Mouse (Mus musculus) testis, adult 2 months (tissue): Measurements from ENCODE around the gene Klf7. TPM values are rescaled to one million over a fixed set of nuclear protein-coding genes. Genes with fewer than 3 reads are reported as not detected.

ENCODE experiments used
- H3K27ac ChIP-seq: fragments of 200-500 bp; 2 replicates; pipeline ENCODE4 v1.5.1; 2012; ENCODE audit warnings: low read depth, low read length; ENCODE audit not compliant: control insufficient read depth, insufficient read depth
- H3K27me3 ChIP-seq: fragments of 200-500 bp; 2 replicates; pipeline ENCODE4 v1.6.1; 2012; ENCODE audit warnings: mild to moderate bottlenecking, low read length, moderate library complexity; ENCODE audit not compliant: control insufficient read depth, insufficient read depth
- H3K36me3 ChIP-seq: fragments of 200-500 bp; 2 replicates; pipeline ENCODE4 v1.6.1; 2012; ENCODE audit warnings: mild to moderate bottlenecking, low read length; ENCODE audit not compliant: control insufficient read depth, insufficient read depth
- H3K4me1 ChIP-seq: fragments of 200-500 bp; 2 replicates; pipeline ENCODE4 v1.6.1; 2012; ENCODE audit warnings: low read length; ENCODE audit not compliant: control insufficient read depth, insufficient read depth
- H3K4me3 ChIP-seq: fragments of 200-500 bp; 2 replicates; pipeline ENCODE4 v1.5.1; 2012; ENCODE audit warnings: low read depth, mild to moderate bottlenecking, low read length, moderate library complexity, mixed read lengths; ENCODE audit not compliant: control insufficient read depth
- CTCF ChIP-seq: fragments of 200-500 bp; IDR thresholded peaks from 2 replicates; pipeline ENCODE4 v1.5.1; 2012; ENCODE audit warnings: low read depth, mild to moderate bottlenecking, inconsistent platforms, low read length, moderate library complexity; ENCODE audit not compliant: control insufficient read depth, insufficient read depth, insufficient replicate concordance
- POLR2A ChIP-seq: fragments of 200-500 bp; IDR thresholded peaks from 2 replicates; pipeline ENCODE4 v1.6.1; 2012; ENCODE audit warnings: low read depth, mild to moderate bottlenecking, inconsistent platforms, low read length, moderate library complexity; ENCODE audit not compliant: control insufficient read depth
- polyA plus RNA-seq: library from polyadenylated mRNA; depleted of rRNA; stranded (reverse); fragments of >200 nt; gene quantifications from 2 replicates; pipeline ENCODE4 v1.2.3, GENCODE M21; 2012

Gene Klf7
- polyA plus RNA-seq, 1 experiment = 2.5 TPM

- Histone ChIP-seq H3K4me3 (no peak overlapping the region), H3K4me1 (no peaks in the 10 kb centered on the region), H3K27me3 (no peaks in the 10 kb centered on the region), H3K36me3 (no peaks in the 10 kb centered on the region), H3K27ac (no peak overlapping the region)
- TF ChIP-seq POLR2A (no peak), CTCF (no peak)
Measured at GRCm38 (mm10) chr1:64081217-64081616, 40.9 kb downstream of the Klf7 start.

- no peak overlapping the region for H3K4me3 ChIP-seq
- no peaks in the 10 kb centered on the region for H3K4me1 ChIP-seq
- no peaks in the 10 kb centered on the region for H3K27me3 ChIP-seq
- no peak for TF ChIP-seq POLR2A
- no peak for TF ChIP-seq CTCF
- no peaks in the 10 kb centered on the region for H3K36me3 ChIP-seq
- no peak overlapping the region for H3K27ac ChIP-seq
Measured at GRCm38 (mm10) chr1:64080263-64080662, 41.8 kb downstream of the Klf7 start.

DNA sequence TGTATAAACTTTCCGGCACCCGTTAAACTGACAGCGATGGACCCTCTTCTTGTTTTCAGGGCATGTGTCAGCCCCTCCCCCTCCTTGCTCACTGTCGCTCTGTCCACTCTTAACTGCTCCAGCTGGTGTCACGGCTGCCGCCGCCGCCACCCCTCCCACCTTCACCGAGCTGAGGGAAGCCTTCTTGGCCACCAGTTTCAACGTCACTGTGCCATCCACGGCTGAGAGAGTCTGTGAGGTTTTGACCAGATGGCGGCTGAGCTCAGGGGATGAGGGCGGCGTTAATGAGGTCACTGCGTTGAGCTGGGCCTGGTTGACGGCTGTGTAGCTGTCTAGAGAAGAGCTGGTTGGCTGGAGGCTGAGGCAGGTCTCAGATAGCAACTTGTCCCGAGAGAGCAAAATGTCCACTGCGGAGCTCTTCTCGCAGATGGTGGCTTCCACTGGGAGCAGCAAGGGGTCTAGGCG is 43.3 kb downstream of the Klf7 start:
- no peaks in the 10 kb centered on the region for H3K4me1 ChIP-seq
- no peak overlapping the region for H3K4me3 ChIP-seq
- H3K36me3 ChIP-seq = no peaks in the 10 kb centered on the region
- no peak overlapping the region for H3K27ac ChIP-seq
- no peaks in the 10 kb centered on the region for H3K27me3 ChIP-seq
- TF ChIP-seq CTCF = no peak

DNA sequence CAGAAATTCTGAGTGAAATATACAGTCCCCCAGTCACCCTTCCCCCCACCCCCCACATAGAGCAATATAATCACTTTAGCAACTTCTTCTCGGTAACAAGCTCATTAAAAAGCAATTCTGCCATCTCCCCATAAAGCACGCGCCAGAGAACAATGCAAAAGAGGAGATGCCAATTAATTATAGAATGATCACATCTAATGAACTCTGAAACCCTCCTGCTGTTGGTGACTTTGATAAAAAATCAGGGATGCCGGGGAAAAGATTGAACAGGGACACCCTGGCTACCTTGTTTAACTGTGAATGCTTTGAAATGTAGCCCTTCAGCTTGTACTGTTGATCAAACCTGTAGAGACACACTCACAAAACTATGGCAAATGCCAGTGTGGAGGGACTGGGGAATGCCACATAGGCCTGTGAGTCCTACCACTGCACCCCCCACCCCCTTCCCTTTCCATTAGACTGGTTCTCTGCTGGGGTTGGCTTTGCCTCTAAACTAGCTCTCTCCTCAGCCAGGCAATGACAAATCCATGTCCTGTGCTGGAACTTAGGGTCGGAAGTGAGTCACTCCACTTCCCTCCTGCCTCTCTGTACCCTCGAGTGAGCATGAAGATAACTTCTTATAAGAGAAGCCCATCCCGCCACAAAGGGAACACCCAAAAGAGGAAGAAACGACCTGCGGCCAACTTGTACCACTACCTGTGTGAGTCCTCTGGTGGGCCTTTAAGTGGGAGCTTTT is 43.9 kb downstream of the Klf7 start:
- TF ChIP-seq CTCF = no peak
- no peak for TF ChIP-seq POLR2A
- H3K27ac ChIP-seq = no peak overlapping the region

DNA sequence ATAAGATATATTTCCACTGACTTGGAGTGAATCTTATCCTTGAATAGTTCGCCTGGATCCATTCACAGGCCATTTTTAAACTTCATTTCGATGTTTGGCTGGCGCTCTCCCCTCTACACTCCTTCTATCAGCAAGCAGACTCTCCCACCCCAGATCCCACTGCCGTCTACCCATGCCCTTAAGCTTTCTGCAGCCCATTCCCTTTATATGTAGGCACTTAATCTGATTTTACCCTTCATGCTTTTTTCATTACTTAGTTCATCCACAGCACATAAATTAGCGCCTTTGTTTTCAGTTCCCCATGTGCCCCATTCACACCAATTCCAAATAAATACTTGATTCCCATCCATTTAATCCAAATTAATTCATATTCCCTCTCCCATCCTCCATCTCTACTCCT is 48.0 kb downstream of the Klf7 start:
- no peaks in the 10 kb centered on the region for H3K4me1 ChIP-seq
- no peak overlapping the region for H3K4me3 ChIP-seq
- TF ChIP-seq CTCF = no peak
- H3K27me3 ChIP-seq = no peaks in the 10 kb centered on the region
- H3K36me3 ChIP-seq = no peaks in the 10 kb centered on the region
- H3K27ac ChIP-seq = no peak overlapping the region

More for the DNA sequence above, 43.9 kb downstream of the Klf7 start:
- no peaks in the 10 kb centered on the region for H3K27me3 ChIP-seq
- H3K4me1 ChIP-seq = no peaks in the 10 kb centered on the region
- H3K4me3 ChIP-seq = no peak overlapping the region
- H3K36me3 ChIP-seq = no peaks in the 10 kb centered on the region

DNA sequence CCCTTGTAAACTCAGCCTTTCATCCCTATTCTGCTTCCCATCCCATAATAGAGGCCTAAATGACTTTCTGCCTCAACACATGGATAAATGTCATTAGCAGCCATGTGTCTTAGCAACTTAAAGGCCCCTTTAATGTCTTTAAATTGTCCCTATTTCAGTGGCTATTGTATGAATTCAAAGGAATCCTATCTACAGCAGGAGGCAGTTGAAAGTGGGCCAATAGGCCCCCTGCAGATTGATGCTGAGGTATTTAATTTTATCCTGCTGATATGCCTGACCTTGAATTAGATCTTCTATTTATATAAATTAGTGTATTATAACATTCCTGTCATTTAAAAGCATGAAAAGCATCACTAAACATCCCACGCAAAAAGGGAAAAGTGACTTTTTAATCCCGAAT is 51.1 kb downstream of the Klf7 start:
- TF ChIP-seq CTCF (no peak), POLR2A (no peak)

DNA sequence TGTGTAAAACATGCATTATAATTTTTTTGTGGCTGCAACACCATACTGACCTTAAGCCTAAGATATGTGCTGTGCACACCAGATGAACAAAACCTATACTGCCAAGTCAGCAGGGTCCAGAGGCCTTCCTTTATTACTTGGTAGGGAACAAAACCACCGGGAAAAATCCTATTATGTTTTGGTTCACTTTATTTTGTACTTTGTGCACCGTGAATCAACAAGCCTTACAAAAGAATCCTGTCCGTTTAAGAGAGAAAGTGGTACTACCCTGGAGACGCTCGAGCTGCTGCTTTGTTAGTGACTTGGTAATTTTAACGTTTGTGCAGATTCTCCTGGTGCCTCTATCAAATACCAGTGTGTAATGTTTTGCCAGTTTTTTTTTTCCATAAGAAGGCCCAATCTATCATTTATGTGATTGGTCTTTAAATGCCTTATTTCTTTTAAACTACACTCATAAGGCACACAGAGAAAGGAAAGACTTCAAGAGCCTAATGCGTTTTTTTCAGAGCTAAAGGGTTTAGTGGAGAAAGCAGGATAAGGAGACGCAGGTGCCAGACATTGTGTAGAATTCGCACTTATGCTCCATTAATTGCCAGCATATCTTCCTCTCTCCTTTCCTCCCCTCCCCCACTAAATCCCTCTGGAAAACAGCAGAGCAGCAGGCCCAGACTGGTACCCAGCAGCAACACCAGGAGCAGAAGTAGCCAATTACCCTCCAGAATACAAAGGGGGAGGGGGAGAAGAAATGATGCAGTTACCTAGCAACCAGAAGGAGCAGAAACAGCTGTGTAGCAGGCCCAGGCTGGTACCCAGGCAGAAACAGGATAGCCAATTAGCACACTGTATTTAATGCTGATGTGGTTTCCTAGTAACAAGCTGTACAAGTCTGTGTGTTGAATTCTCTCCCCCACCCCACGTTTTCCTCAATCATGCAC is 55.5 kb downstream of the Klf7 start:
- H3K36me3 ChIP-seq = no peaks in the 10 kb centered on the region
- H3K4me3 ChIP-seq = no peak overlapping the region
- no peaks in the 10 kb centered on the region for H3K27me3 ChIP-seq
- no peak for TF ChIP-seq CTCF
- TF ChIP-seq POLR2A = no peak
- H3K27ac ChIP-seq = no peak overlapping the region
- no peaks in the 10 kb centered on the region for H3K4me1 ChIP-seq

More for the DNA sequence above, 51.1 kb downstream of the Klf7 start:
- Histone ChIP-seq H3K36me3 (no peaks in the 10 kb centered on the region), H3K27me3 (no peaks in the 10 kb centered on the region), H3K4me3 (no peak overlapping the region), H3K4me1 (no peaks in the 10 kb centered on the region), H3K27ac (no peak overlapping the region)
